Mouse (Mus musculus): ENCODE data around the gene Schip1. TPM values are rescaled to one million over a fixed set of nuclear protein-coding genes. Genes with fewer than 3 reads are reported as not detected.

Gene Schip1
- polyA plus RNA-seq, 1 experiment from 2014 or later: 47.2 TPM

Other genes starting within 250 kb of the Schip1 start
- gene Iqcj, start 172.6 kb upstream of the Schip1 start, polyA plus RNA-seq (2014; fragmentation: Nextera tagmentation; extraction: Ambion mirVana): not detected in 2 replicates
- 0.20 TPM in 1 of 2 replicates, not detected in the other for gene Iqschfp, start 172.6 kb upstream of the Schip1 start, polyA plus RNA-seq (2014; fragmentation: Nextera tagmentation; extraction: Ambion mirVana)